Mouse (Mus musculus): ENCODE data around the gene Gm2007.
"Not testable (repeated sequence)": the region's sequence is repeated elsewhere in the genome, so short reads cannot be mapped to it uniquely, and the experiment has no call there.

The Gm2007 gene

DNA sequence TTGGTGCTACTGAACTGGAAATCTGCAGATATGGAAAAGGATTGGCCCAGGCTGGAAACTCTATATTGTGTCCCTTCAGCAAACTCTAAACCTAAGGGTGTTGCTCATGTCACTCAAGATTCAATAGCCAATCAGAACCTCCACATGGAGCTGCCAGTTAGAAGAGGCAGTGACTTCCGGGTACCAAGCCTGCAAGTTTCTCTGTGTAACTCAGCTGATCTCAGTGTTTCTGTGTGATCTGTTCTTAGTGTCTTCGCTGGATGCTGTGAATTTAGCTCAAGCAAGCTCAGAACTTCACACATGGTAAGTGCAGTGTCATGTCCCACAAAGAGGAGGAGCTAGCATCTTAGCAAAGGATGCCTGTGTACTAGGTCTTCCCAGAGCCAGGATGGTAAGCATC, at the start of gene Gm2007:
Gene Gm2007 (plus strand): TSS at position 301 of the 400 bp plus-strand sequence.
- DNase-seq (ENCODE audit: low spot score in 2 of 2): not testable (repeated sequence)

- not testable (repeated sequence) for DNase-seq (ENCODE audit: low spot score in 2 of 2)
These were observed 37.8 kb upstream of the Gm2007 start, which contains the start of gene Zfp969 for GRCm38 (mm10) chr2:175703546-175703945. TSS of gene Zfp969 (minus strand) at chr2:175703646.

GRCm38 (mm10) chr2:175800993-175801392, 59.7 kb downstream of the Gm2007 start, which contains the start of gene Gm14288:
TSS of gene Gm14288 (minus strand) at chr2:175801093.
- DNase-seq (ENCODE audit: low spot score in 2 of 2): not testable (repeated sequence)
